ENCODE assay signal across 9 mouse cellular contexts in genomic region chr11:29885160-29885559, GRCm38 (mm10). TPM values are rescaled to one million over a fixed set of nuclear protein-coding genes. Genes with fewer than 3 reads are reported as not detected.
DNase-seq lines count a peak whose midpoint lies in the region; ATAC-seq and TF ChIP-seq lines count a peak whose summit lies in the region.
"Had no signal": no experiment of that assay in that cellular context is flagged by ENCODE, and none has a peak within 500 bp of the region (broad histone marks: within the 10 kb centered on the region; RNA-seq: fewer than 3 reads in every experiment).

No protein-coding gene starts in this region.

- peak; percentile 71 for TF ChIP-seq CTCF in cortical plate, adult 2 months (IDR thresholded peaks at IDR 0.05; ENCODE audit: extremely low read depth, insufficient read depth, low read length)
- TF ChIP-seq CTCF in midbrain, postnatal 0 days (IDR thresholded peaks at IDR 0.05), result peak; percentile 89
- TF ChIP-seq CTCF in stomach, postnatal 0 days (IDR thresholded peaks at IDR 0.05; ENCODE audit: low read depth), result peak; percentile 88

- DNase-seq in 416B (ENCODE audit: low read depth), result peak; percentile 82
- DNase-seq in T-cell, adult 2 months (ENCODE audit: low spot score), result peak; percentile 2
- DNase-seq in midbrain, postnatal 0 days (ENCODE audit: low spot score), result peak; percentile 80
- peak; percentile 41 for DNase-seq in stomach, postnatal 0 days (ENCODE audit: low spot score)

- no peak overlapping the region for H3K27ac ChIP-seq in cortical plate, adult 2 months (ENCODE audit: insufficient read depth, low read length)
- H3K27ac ChIP-seq in kidney, embryonic 14.5 days (ENCODE audit: low read depth, low read length), result no peak overlapping the region
- H3K27ac ChIP-seq in limb, embryonic 12.5 days, result no peak overlapping the region
- no peak overlapping the region for H3K27ac ChIP-seq in midbrain, postnatal 0 days (ENCODE audit: low read depth, low read length)
- H3K27ac ChIP-seq in stomach, postnatal 0 days (replicated peaks), result no peak overlapping the region
- H3K27ac ChIP-seq: embryonic facial prominence, embryonic 13.5 days had no signal

- 14% methylated on average over 1 of the region's 1 CpGs for WGBS in kidney, embryonic 14.5 days
- WGBS in limb, embryonic 12.5 days, result 16% methylated on average over 1 of the region's 1 CpGs
- 7% methylated on average over 1 of the region's 1 CpGs for WGBS in midbrain, postnatal 0 days
- WGBS in stomach, postnatal 0 days, result 3% methylated on average over 1 of the region's 1 CpGs

- no peaks in the 10 kb centered on the region for H3K36me3 ChIP-seq in kidney, embryonic 14.5 days (ENCODE audit: control insufficient read depth, insufficient read depth, low read length)
- H3K36me3 ChIP-seq in limb, embryonic 12.5 days, result no peaks in the 10 kb centered on the region
- no peaks in the 10 kb centered on the region for H3K36me3 ChIP-seq in midbrain, postnatal 0 days (ENCODE audit: insufficient read depth, low read length)
- H3K36me3 ChIP-seq in stomach, postnatal 0 days (ENCODE audit: control insufficient read depth, insufficient read depth, low read length), result no peaks in the 10 kb centered on the region
- H3K36me3 ChIP-seq: embryonic facial prominence, embryonic 13.5 days had no signal

- TF ChIP-seq POLR2A in cortical plate, adult 2 months (IDR thresholded peaks at IDR 0.05; ENCODE audit: extremely low read depth, insufficient read depth, low read length), result no peak

- no peak for TF ChIP-seq EP300 in stomach, postnatal 0 days (optimal IDR thresholded peaks at IDR 0.05)

- no peak overlapping the region for H3K4me2 ChIP-seq in kidney, embryonic 14.5 days (replicated peaks; ENCODE audit: low read depth, low read length)
- no peak overlapping the region for H3K4me2 ChIP-seq in limb, embryonic 12.5 days
- H3K4me2 ChIP-seq in midbrain, postnatal 0 days (ENCODE audit: low read depth, low read length, poor library complexity, severe bottlenecking), result no peak overlapping the region
- no peak overlapping the region for H3K4me2 ChIP-seq in stomach, postnatal 0 days (replicated peaks; ENCODE audit: low read depth)
- H3K4me2 ChIP-seq: embryonic facial prominence, embryonic 13.5 days had no signal

- no peak overlapping the region for H3K4me3 ChIP-seq in cortical plate, adult 2 months (ENCODE audit: insufficient read depth, low read length)
- no peak overlapping the region for H3K4me3 ChIP-seq in kidney, embryonic 14.5 days (ENCODE audit: low read length)
- no peak overlapping the region for H3K4me3 ChIP-seq in limb, embryonic 12.5 days (replicated peaks)
- no peak overlapping the region for H3K4me3 ChIP-seq in midbrain, postnatal 0 days (ENCODE audit: low read depth, low read length)
- H3K4me3 ChIP-seq in stomach, postnatal 0 days (ENCODE audit: low read depth, low read length), result no peak overlapping the region
- H3K4me3 ChIP-seq: embryonic facial prominence, embryonic 13.5 days had no signal

- peak; percentile 97 for ATAC-seq in granulocyte monocyte progenitor cell, adult 5-6 weeks (replicated peaks; ENCODE audit: poor library complexity, severe bottlenecking)
- ATAC-seq in kidney, embryonic 14.5 days (ENCODE audit: low FRiP score, low TSS enrichment), result peak; percentile 84
- peak; percentile 47 for ATAC-seq in limb, embryonic 12.5 days (ENCODE audit: insufficient number of reproducible peaks, insufficient read depth, low FRiP score, low TSS enrichment, low read depth)
- ATAC-seq in midbrain, postnatal 0 days (ENCODE audit: low FRiP score), result peak; percentile 77
- ATAC-seq in stomach, postnatal 0 days (ENCODE audit: low FRiP score, low TSS enrichment), result 0 out of 2 replicates have a peak, but pooled peaks have one; percentile 47

- no peak overlapping the region for H3K9ac ChIP-seq in kidney, embryonic 14.5 days (ENCODE audit: low read depth, low read length)
- H3K9ac ChIP-seq in limb, embryonic 12.5 days (replicated peaks), result no peak overlapping the region
- no peak overlapping the region for H3K9ac ChIP-seq in midbrain, postnatal 0 days (replicated peaks; ENCODE audit: low read length, poor library complexity, severe bottlenecking)
- H3K9ac ChIP-seq in stomach, postnatal 0 days (ENCODE audit: low read length), result no peak overlapping the region
- H3K9ac ChIP-seq: embryonic facial prominence, embryonic 13.5 days had no signal

- no peaks in the 10 kb centered on the region for H3K27me3 ChIP-seq in kidney, embryonic 14.5 days (ENCODE audit: control insufficient read depth, insufficient read depth, low read length)
- no peaks in the 10 kb centered on the region for H3K27me3 ChIP-seq in limb, embryonic 12.5 days
- no peaks in the 10 kb centered on the region for H3K27me3 ChIP-seq in midbrain, postnatal 0 days (ENCODE audit: insufficient read depth, low read length)
- no peaks in the 10 kb centered on the region for H3K27me3 ChIP-seq in stomach, postnatal 0 days (ENCODE audit: control insufficient read depth, insufficient read depth, low read length)
- H3K27me3 ChIP-seq: embryonic facial prominence, embryonic 13.5 days had no signal

- no peaks in the 10 kb centered on the region; the same call in none of the 2 replicates for H3K4me1 ChIP-seq in cortical plate, adult 2 months (ENCODE audit: control insufficient read depth, insufficient read depth, low read length)
- no peaks in the 10 kb centered on the region for H3K4me1 ChIP-seq in kidney, embryonic 14.5 days (ENCODE audit: control insufficient read depth, insufficient read depth, low read length)
- H3K4me1 ChIP-seq in limb, embryonic 12.5 days (replicated peaks), result no peaks in the 10 kb centered on the region
- H3K4me1 ChIP-seq in midbrain, postnatal 0 days (ENCODE audit: insufficient read depth, low read length), result no peaks in the 10 kb centered on the region
- no peaks in the 10 kb centered on the region for H3K4me1 ChIP-seq in stomach, postnatal 0 days (replicated peaks; ENCODE audit: control insufficient read depth, insufficient read depth)
- H3K4me1 ChIP-seq: embryonic facial prominence, embryonic 13.5 days had no signal

- no peaks in the 10 kb centered on the region for H3K9me3 ChIP-seq in kidney, embryonic 14.5 days (ENCODE audit: control insufficient read depth, low read length)
- H3K9me3 ChIP-seq in limb, embryonic 12.5 days, result no peaks in the 10 kb centered on the region
- H3K9me3 ChIP-seq in midbrain, postnatal 0 days (ENCODE audit: low read length), result no peaks in the 10 kb centered on the region
- no peaks in the 10 kb centered on the region for H3K9me3 ChIP-seq in stomach, postnatal 0 days (ENCODE audit: control insufficient read depth, low read length)
- H3K9me3 ChIP-seq: embryonic facial prominence, embryonic 13.5 days had no signal

RNA-seq across cellular contexts. Expression of gene 4931440F15Rik, which starts 59.7 kb away (rescaled TPM):
- 0.90 and 1.2 TPM in 2 replicates for polyA plus RNA-seq in cortical plate, adult 2 months (2012; rRNA removed)
- not detected in 2 replicates for total RNA-seq in granulocyte monocyte progenitor cell, adult 5-6 weeks (2014; fragmentation: Nextera tagmentation)
- total RNA-seq in granulocyte monocyte progenitor cell, adult 5-6 weeks (2017), result 0.21 TPM in 1 of 2 replicates, not detected in the other
- polyA plus RNA-seq in kidney, embryonic 14.5 days (2014; fragmentation: Nextera tagmentation; extraction: Ambion mirVana), result 0.06 and 0.08 TPM in 2 replicates
- polyA plus RNA-seq in limb, embryonic 12.5 days (2016; fragmentation: Nextera tagmentation; extraction: Ambion mirVana), result 0.10 and 0.14 TPM in 2 replicates
- total RNA-seq in midbrain, postnatal 0 days (2014; rRNA removed), result 0.66 and 1.2 TPM in 2 replicates
- 0.33 and 0.56 TPM in 2 replicates for polyA plus RNA-seq in midbrain, postnatal 0 days (2015; fragmentation: Nextera tagmentation; extraction: Ambion mirVana)
- 0.08 TPM in 2 replicates for polyA plus RNA-seq in stomach, postnatal 0 days (2015; fragmentation: Nextera tagmentation; extraction: Ambion mirVana)

Comparison
In these comparisons a context has a peak if more than half of its experiments do, and no peak if none do; other contexts are left out.
1. DNase-seq: peak in every context shown above with its lines; median percentile 82 in 416B; 80 in midbrain, postnatal 0 days; 41 in stomach, postnatal 0 days; 2 in T-cell, adult 2 months.
2. ATAC-seq: peak in every context shown above with its lines; median percentile 97 in granulocyte monocyte progenitor cell, adult 5-6 weeks; 84 in kidney, embryonic 14.5 days; 77 in midbrain, postnatal 0 days; 47 in limb, embryonic 12.5 days; 47 in stomach, postnatal 0 days.